Comparison of ENCODE assay signal across 2 mouse cellular contexts in genomic region chr8:110152951-110153350, GRCm38 (mm10).
A peak's percentile ranks its signal among the peaks of the same experiment; 100 is the strongest.
TF ChIP-seq lines count a peak whose summit lies in the region.

No protein-coding gene starts in this region.

TF ChIP-seq in CH12.LX, 34 proteins besides CTCF, POLR2A, EP300 and RAD21:
- TF ChIP-seq USF2 (conservative IDR thresholded peaks at IDR 0.05; ENCODE audit: low read depth, low read length) (peak; percentile 36; the same call in 1 of the 2 replicates), ZNF384 (IDR thresholded peaks at IDR 0.05; ENCODE audit: low read depth, low read length) (no peak), CHD2 (IDR thresholded peaks at IDR 0.05; ENCODE audit: low read length) (no peak), USF1 (IDR thresholded peaks at IDR 0.05; ENCODE audit: low read depth, low read length) (peak; percentile 48), E2F4 (IDR thresholded peaks at IDR 0.05; ENCODE audit: insufficient replicate concordance, low read depth, low read length) (no peak)
TF ChIP-seq in CH12.LX: peak in this region for 2.

TF ChIP-seq in ES-E14, 5 proteins besides CTCF, POLR2A, EP300 and RAD21:
- peak; percentile 66; the same call in 1 of the 2 replicates for TF ChIP-seq CHD2 (IDR thresholded peaks at IDR 0.05; ENCODE audit: low read depth, low read length)
- TF ChIP-seq HCFC1 (IDR thresholded peaks at IDR 0.05; ENCODE audit: borderline replicate concordance, insufficient read depth, low read length), result no peak
